In the genomic region with DNA sequence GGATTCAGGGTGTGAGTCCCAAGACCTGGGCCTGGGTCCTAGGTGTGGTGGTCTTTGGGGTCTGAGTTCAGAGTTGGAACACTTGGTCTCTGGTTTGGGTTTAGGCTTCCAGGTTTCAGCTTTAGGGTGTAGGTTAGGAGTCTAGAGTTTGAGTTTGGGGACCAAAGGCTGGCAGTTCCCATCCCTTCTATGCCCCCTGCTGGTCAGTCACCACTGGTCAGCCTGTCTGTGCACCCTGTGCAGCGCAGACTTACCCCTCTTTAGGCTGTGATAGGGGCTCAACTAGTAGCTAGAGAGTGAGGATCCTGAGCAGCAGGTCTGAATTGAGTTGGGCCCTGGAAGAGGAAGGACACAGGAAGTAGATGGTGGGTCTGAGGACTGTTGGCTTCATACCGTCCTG, we compare ENCODE assay signal across 8 mouse cellular contexts. TPM values are rescaled to one million over a fixed set of nuclear protein-coding genes. Genes with fewer than 3 reads are reported as not detected.
DNase-seq lines count a peak whose midpoint lies in the region.

No protein-coding gene starts in this region.

- peak; percentile 21 to 23 for DNase-seq in cerebellum, adult 18-20 months
- DNase-seq in cerebellum, adult 9-10 months: no peak
- DNase-seq in right cerebral cortex, adult 2 months (ENCODE audit: low spot score in 2 of 2): peak; percentile 26 to 44
- DNase-seq in right cerebral cortex, postnatal 36 days (ENCODE audit: low spot score in 2 of 2): no peak
- DNase-seq in gastrocnemius, postnatal 14 days: peak; percentile 62
- peak; percentile 79 to 92 for DNase-seq in kidney, postnatal 36 days
- DNase-seq in lung, postnatal 10 days: peak; percentile 81
- peak; percentile 32 for DNase-seq in thymus, postnatal 25 days

- intact Hi-C loops in gastrocnemius, postnatal 14 days (cut with DNase I; ENCODE audit: low total_unique reads): no loop called here

RNA-seq across cellular contexts. Expression of a gene that starts 12.3 kb away (rescaled TPM):
- total RNA-seq in gastrocnemius, postnatal 14 days (2021): 1 to 10 TPM; 2.7 to 4.3 TPM

RNA-seq across cellular contexts. Expression of a gene that starts 17.6 kb away (rescaled TPM):
- 100 to 1,000 TPM; 358 to 691 TPM for total RNA-seq in gastrocnemius, postnatal 14 days (2021)

RNA-seq across cellular contexts. Expression of a gene that starts 38.7 kb away (rescaled TPM):
- total RNA-seq in gastrocnemius, postnatal 14 days (2021): not detected

RNA-seq across cellular contexts. Expression of a gene that starts 54.5 kb away (rescaled TPM):
- total RNA-seq in gastrocnemius, postnatal 14 days (2021): not detected

Comparison
In these comparisons a context has a peak if more than half of its experiments do, and no peak if none do; other contexts are left out.
1. DNase-seq: peak in cerebellum, adult 18-20 months (2 of 2), right cerebral cortex, adult 2 months (2 of 2), gastrocnemius, postnatal 14 days (single experiment), kidney, postnatal 36 days (2 of 2), lung, postnatal 10 days (single experiment) and thymus, postnatal 25 days (single experiment); none in cerebellum, adult 9-10 months (single experiment) and right cerebral cortex, postnatal 36 days (0 of 2).